ENCODE assay signal across 23 mouse cellular contexts in the genomic region with DNA sequence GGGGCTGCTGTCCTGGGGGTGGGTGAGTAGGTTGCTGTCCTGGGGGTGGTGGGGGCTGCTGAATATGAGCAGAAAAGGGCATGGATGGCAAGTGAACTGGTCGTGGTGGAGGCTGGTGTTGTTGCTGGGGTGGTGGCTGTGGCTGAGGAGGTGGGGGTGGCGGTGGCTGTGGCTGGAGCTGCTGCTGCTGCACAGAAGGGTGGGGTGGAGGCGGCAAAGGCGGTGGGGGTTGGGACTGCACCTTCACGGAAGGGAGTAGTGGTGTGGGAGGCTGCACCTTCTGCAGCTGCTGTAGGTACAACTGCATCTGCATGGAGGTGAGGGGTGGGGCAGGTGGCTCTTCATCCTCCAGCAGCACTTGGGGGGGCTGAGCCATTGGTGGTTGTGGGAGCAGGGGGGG. TPM values are rescaled to one million over a fixed set of nuclear protein-coding genes. Genes with fewer than 3 reads are reported as not detected.
DNase-seq lines count a peak whose midpoint lies in the region; ATAC-seq lines count a peak whose summit lies in the region.
"Had no signal": no experiment of that assay in that cellular context is flagged by ENCODE, and none has a peak within 500 bp of the region (broad histone marks: within the 10 kb centered on the region; RNA-seq: fewer than 3 reads in every experiment).

No protein-coding gene starts in this region.

- H3K27ac ChIP-seq in lung, embryonic 16.5 days (ENCODE audit: low read length): no peak overlapping the region
- H3K27ac ChIP-seq: embryonic facial prominence, embryonic 12.5 days; forebrain, embryonic 12.5 days; limb, embryonic 10.5 days had no signal

- WGBS in lung, embryonic 16.5 days: 76% methylated on average over 5 of the region's 5 CpGs

- peak; percentile 23; the same call in 1 of the 2 replicates for ATAC-seq in lung, embryonic 16.5 days (ENCODE audit: low read depth)

- peak; percentile 18 for DNase-seq in adrenal gland, postnatal 14 days
- no peak for DNase-seq in adrenal gland, postnatal 10 days
- DNase-seq in lung, postnatal 36 days: no peak
- DNase-seq in thymus, postnatal 0 days (ENCODE audit: low spot score): peak; percentile 63
- no peak for DNase-seq in layer of hippocampus, adult 18-20 months (ENCODE audit: low spot score in 2 of 2)
- DNase-seq in gastrocnemius, postnatal 4 days (ENCODE audit: low spot score in 2 of 2): no peak
- DNase-seq in cerebellum, adult 11-12 months: no peak
- DNase-seq: adrenal gland, postnatal 25 days; cerebellum, adult 11 months; cerebellum, postnatal 14 days; gastrocnemius, postnatal 10 days; heart, adult 11 months; heart, postnatal 14 days; kidney, adult 11 months; liver; lung, postnatal 10 days; midbrain, embryonic 14.5 days had no signal

- H3K36me3 ChIP-seq in lung, embryonic 16.5 days (ENCODE audit: control insufficient read depth, insufficient read depth, low read length): peaks cover 63% of the 10 kb centered on the region

- H3K4me3 ChIP-seq in lung, embryonic 16.5 days (ENCODE audit: low read length): no peak overlapping the region
- H3K4me3 ChIP-seq: embryonic facial prominence, embryonic 12.5 days; forebrain, embryonic 12.5 days; heart, embryonic 12.5 days; limb, embryonic 10.5 days had no signal

- no peak overlapping the region for H3K4me2 ChIP-seq in lung, embryonic 16.5 days (ENCODE audit: low read depth, low read length)
- H3K4me2 ChIP-seq: embryonic facial prominence, embryonic 12.5 days; forebrain, embryonic 12.5 days; heart, embryonic 12.5 days had no signal

- no peak overlapping the region for H3K9ac ChIP-seq in lung, embryonic 16.5 days (ENCODE audit: low read length)
- H3K9ac ChIP-seq: embryonic facial prominence, embryonic 12.5 days; forebrain, embryonic 12.5 days; heart, embryonic 12.5 days had no signal

- H3K27me3 ChIP-seq in lung, embryonic 16.5 days (ENCODE audit: control insufficient read depth, insufficient read depth, low read depth, low read length): no peaks in the 10 kb centered on the region
- H3K27me3 ChIP-seq: embryonic facial prominence, embryonic 12.5 days; forebrain, embryonic 12.5 days; heart, embryonic 12.5 days had no signal

- H3K9me3 ChIP-seq in lung, embryonic 16.5 days (ENCODE audit: control insufficient read depth, low read length): no peaks in the 10 kb centered on the region
- H3K9me3 ChIP-seq: embryonic facial prominence, embryonic 12.5 days; forebrain, embryonic 12.5 days; heart, embryonic 12.5 days; limb, embryonic 10.5 days had no signal

- no peaks in the 10 kb centered on the region for H3K4me1 ChIP-seq in lung, embryonic 16.5 days (replicated peaks; ENCODE audit: control insufficient read depth, insufficient read depth, low read length)
- H3K4me1 ChIP-seq: embryonic facial prominence, embryonic 12.5 days; forebrain, embryonic 12.5 days; heart, embryonic 12.5 days; limb, embryonic 10.5 days had no signal

RNA-seq across cellular contexts. Expression of a gene that starts 11.7 kb away (rescaled TPM):
- 0.22 and 0.30 TPM in 2 replicates for total RNA-seq in adrenal gland, postnatal 14 days (2021)
- total RNA-seq in adrenal gland, postnatal 10 days (2021): under 1 TPM in 1 of 2 experiments, not detected in 1; 0.42 TPM
- polyA plus RNA-seq in lung, embryonic 16.5 days (2015; fragmentation: Nextera tagmentation; extraction: Ambion mirVana): 0.21 and 0.24 TPM in 2 replicates
- polyA plus RNA-seq in thymus, postnatal 0 days (2015; fragmentation: Nextera tagmentation; extraction: Ambion mirVana): 0.62 and 0.68 TPM in 2 replicates
- under 1 TPM; 0.30 TPM for total RNA-seq in layer of hippocampus, adult 18-20 months (2021)
- total RNA-seq in gastrocnemius, postnatal 4 days (2021): under 1 TPM; 0.17 to 0.31 TPM
- total RNA-seq: adrenal gland, postnatal 25 days had no signal
- polyA plus RNA-seq: forebrain, embryonic 12.5 days; limb, embryonic 10.5 days; liver, embryonic 16.5 days; midbrain, embryonic 14.5 days had no signal

RNA-seq across cellular contexts. Expression of a gene that starts 34.4 kb away (rescaled TPM):
- total RNA-seq in adrenal gland, postnatal 14 days (2021): 22.9 and 26.2 TPM in 2 replicates
- total RNA-seq in adrenal gland, postnatal 10 days (2021): 10 to 100 TPM; 24.9 to 31.7 TPM
- polyA plus RNA-seq in lung, embryonic 16.5 days (2015; fragmentation: Nextera tagmentation; extraction: Ambion mirVana): 17.1 and 17.3 TPM in 2 replicates
- polyA plus RNA-seq in thymus, postnatal 0 days (2015; fragmentation: Nextera tagmentation; extraction: Ambion mirVana): 10.6 and 12.6 TPM in 2 replicates
- total RNA-seq in layer of hippocampus, adult 18-20 months (2021): 1 to 10 TPM; 4.4 to 5.0 TPM
- total RNA-seq in gastrocnemius, postnatal 4 days (2021): 10 to 100 TPM; 68.4 to 68.9 TPM

Comparison
In these comparisons a context has a peak if more than half of its experiments do, and no peak if none do; other contexts are left out.
1. DNase-seq: peak in adrenal gland, postnatal 14 days (single experiment) and thymus, postnatal 0 days (single experiment); none in adrenal gland, postnatal 10 days (single experiment), lung, postnatal 36 days (single experiment), layer of hippocampus, adult 18-20 months (0 of 2), gastrocnemius, postnatal 4 days (0 of 2) and cerebellum, adult 11-12 months (single experiment).